Mouse (Mus musculus) G1E-ER4 (cell line): ENCODE measurements around the gene S100z. TPM values are rescaled to one million over a fixed set of nuclear protein-coding genes. Genes with fewer than 3 reads are reported as not detected.

Experiments
- GATA1 ChIP-seq: IDR thresholded peaks from one replicate; pipeline ENCODE4 v1.8.0; 2012; ENCODE audit warnings: low read length, inconsistent platforms
- polyA plus RNA-seq: library from polyadenylated mRNA; stranded (reverse); fragments of >175 nt; gene quantifications from 2 replicates; pipeline ENCODE4 v1.2.3, GENCODE M21; 2012

The S100z gene
- polyA plus RNA-seq, 1 experiment = not detected

DNA sequence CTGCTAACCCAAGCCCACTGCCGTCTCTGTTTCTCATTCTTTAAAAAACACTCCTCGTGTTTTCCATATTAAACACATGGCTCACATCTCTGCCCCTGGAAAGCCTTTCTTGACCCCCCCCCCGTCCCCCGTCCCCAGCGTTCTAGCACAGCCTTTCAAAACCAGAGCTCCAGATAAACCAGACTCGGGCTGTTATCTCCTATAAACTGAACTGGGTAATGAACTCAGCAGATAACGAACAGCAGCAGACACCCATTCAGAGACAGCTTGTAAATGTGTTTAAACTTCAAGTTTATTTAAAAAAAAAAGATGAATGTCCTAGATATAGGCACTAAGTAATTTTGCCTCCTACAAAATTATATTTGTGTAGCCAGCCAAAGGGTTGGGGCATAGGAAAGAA, 3.4 kb downstream of the S100z start:
- TF ChIP-seq GATA1 = peak; percentile 66

DNA sequence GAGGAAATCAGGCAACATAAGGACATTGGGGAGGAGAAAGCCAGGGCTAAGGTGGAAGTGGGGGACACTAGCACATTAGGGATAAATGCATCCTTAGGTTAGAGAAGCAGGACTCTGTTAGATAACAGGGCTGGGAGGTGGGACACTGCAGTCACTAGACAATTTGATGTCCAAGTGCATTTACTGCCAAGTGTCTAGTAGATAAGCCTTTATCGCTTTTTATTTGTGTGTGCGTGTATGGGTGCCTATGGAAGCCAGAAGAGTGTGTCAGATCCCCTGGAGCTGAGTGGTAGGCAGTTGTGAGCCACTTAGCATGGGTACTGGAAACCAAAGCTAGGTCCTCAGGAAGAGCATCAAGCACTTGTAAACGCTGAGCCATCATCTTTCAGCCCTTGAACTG, 4.2 kb downstream of the S100z start:
- peak; percentile 19 for TF ChIP-seq GATA1

DNA sequence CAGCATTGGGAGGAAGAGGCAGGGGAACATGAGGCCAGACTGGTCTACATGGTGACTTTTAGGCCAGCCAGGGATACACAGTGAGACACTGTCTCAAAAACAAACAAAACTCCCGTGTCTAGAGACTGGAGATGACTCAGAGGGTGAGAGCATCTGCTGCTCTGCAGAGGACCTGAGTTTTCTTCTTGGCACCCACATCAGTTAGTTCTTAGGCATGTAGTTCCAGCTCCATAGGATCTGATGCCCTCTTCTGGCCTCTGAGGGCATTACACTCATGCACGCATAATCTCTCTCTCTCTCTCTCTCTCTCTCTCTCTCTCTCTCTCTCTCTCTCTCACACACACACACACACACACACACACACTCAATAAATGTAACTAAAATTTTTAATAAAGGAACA, 7.6 kb downstream of the S100z start:
- no peak for TF ChIP-seq GATA1

DNA sequence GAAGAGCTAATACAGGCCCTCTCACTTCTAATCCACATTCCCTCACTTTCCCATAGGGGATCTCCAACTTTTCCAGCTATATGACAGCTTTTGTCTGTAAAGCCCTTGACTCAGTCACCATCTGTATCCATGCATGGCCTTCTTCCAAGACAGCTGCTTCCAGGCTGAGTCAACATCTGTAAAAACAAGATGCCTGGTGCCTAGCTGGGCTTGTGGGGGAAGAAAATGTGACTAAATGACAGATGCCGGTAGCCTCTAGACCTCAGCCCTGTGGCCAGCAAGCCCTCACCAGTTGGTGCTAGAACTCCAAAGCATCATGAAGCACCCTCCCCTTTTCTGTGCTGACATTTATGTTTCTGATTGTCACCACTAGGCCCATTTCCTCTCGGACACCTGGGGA, 27.0 kb downstream of the S100z start:
- no peak for TF ChIP-seq GATA1

DNA sequence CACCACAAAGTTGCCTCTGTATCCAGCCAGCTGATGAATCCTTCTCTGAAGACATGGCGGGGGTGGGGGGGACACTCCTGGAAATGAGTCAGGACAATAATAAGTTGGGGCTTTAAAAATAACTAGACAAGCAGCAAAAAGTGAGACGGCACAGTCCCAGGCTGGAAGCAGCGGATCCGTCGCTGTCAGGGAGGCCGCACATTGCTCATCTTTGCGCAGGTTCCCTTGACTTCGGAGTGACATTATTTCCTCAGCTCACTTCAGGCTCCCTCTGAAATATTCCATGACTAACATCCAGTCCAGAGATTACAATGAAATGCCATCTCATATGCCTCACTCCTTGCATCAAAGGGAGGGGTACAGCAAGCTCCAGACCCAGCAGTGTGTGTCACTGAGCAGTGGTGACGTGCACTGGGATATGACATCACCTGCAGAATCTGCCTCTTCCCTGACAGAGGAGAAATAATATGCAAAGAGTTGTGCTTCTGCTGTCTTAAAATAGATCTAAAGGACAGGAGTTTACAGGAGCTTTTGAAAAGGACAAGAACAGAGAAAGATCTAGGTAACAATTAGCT, 27.8 kb downstream of the S100z start:
- TF ChIP-seq GATA1 = no peak

DNA sequence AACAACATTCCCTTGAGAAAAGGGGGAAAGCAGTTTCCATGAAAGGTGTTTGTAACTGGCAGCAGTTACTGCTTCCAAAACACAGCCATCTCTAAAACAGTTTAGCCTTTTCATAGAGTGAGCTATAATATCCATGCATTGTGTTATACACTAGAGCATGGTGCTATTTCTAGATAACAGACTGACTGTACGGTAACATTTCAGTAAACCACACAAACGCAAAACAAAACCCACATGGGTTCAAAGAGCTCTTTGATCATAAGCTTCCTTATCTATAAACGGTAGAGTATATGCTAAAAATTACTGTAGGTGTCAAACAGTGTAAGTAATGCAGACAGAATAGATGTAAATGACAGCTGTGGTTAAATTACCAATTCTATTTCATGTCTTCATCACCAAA, 28.8 kb downstream of the S100z start:
- no peak for TF ChIP-seq GATA1

DNA sequence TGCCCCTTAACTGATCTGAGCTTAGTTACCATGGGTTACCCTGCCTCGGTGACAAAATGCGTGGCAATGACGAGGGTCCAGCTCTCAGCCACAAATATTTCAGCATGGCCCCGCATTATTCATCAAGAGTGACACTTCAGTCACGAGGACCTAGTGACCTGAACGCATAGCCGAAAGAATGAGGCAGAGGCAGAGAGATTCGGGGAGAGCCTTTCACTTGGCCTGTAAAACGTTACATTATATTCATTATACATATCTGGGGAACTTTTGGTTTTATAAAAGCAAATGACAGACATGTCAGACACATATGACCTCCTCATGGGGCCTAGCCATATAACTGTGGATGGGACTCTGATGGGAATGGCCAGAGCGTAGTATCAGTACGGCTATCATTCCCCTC, 33.7 kb downstream of the S100z start, which contains the start of gene Crhbp:
Crhbp (minus strand) TSS at position 101 of the 400 bp plus-strand sequence.
- no peak for TF ChIP-seq GATA1

DNA sequence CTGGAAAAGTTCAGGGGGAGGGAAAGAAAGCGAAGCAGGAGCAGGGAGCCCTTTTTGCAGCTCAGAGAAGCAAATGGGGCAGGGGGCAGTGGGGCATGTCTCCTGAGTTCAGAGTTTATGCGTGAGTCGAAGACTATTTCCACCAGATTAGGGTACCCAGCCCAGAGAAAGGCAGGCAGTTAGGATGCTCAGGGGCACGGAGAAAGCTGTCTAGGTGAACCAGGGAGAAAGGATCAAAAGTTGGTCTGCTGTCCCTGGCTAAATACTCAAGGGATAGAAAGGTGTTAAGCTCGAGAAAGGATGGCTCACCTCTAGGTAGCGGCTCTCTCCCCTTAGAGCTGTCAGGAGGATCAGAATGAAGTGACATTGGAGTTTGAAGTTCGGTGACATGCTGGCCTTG, 34.2 kb downstream of the S100z start:
- TF ChIP-seq GATA1 = no peak

DNA sequence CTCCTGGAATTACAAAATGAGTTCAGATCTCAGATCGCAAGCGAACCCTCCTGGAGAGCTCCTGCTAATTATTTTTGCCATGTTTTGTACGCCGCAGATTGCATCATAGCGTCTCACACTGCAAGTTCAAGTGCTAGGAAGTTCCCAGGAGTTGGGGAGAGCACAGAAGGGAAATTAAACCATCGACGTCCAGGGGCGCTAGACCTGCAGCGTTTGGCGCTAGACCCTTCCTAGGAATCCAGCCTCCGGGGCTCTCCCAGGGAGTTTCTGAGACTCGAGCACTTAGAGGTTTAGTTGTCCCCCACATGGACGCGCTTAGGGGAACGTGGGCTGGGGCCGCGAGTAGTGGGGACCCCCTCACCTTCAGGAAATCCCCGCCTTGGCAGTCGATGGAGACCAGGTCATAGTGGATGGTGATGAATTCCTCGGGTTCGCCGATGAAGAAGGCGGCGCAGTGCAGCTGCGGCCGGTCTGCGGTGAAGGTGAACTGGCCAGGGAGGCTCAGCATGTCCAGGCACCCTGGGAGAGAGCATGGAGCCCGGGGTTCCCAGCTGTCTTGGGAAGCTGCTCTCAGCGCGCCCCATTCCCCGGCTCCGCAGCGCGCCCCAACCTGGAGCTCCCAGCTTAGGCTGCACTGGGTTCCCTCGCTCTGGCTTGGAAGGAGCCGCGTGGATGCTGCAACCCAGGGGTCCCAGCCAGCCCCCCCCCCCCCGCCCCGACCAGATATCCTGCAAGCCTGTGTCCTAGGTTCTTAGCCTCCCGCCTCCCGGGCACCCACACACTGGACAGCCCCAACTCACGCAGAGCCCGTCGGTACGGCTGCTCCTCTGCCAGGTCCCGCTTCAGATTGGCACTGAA, 34.9 kb downstream of the S100z start:
- no peak for TF ChIP-seq GATA1

DNA sequence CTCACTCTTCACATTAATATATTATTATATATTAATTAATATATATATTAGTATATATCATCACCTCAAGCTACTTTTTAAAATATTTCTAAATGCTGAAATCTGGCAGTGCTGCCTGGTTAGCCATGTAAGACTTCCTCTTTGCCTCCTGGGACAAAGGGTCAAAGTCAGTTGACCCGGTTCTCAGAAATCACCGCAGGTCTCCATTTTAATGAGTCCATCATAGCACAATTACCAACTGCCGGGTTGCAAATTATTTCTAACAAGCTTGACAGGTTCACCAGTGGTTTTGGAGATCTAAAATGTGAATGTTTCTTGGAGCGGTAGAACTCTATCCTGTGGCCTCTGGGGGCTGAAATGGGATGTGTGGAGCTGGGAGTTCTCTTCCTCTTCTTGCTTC, 35.6 kb downstream of the S100z start:
- no peak for TF ChIP-seq GATA1

DNA sequence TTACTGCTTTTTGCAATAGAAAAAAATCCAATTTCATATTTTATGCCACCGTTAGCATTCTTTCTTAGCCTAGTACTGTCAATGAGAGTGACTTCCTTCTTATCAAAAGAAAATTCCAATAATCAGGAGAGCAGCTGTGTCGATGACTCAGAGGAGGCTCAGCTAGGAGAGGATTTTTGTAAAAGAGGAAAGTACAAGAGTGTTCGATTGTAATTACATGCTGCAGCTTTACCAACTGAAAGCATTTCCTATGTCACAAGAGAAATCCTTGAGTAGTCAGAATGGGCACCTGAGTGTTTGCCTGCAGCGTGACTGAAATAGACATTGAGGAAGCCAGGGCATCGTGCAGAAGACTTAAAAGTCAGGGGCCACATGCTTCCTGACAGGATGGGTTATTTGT, 39.0 kb downstream of the S100z start:
- TF ChIP-seq GATA1 = no peak

DNA sequence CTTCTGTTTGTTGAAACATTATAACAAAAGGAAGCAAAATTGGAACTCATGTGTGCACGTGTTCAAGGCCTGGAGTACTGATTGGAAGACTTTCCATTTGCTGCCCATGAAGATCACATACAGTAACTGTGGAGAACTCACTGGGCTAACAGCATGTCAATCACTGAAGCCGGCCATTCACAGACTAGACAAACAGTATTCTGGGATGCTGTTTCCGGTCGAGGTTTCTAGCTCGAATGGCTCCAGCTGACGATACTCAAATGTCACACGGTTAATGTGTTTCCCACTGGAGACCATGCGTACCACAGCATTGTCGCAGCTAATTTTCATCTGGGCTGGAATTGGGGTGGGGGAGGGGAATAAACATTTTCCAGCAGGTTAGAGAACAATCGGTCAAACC, 46.8 kb downstream of the S100z start:
- TF ChIP-seq GATA1 = no peak

DNA sequence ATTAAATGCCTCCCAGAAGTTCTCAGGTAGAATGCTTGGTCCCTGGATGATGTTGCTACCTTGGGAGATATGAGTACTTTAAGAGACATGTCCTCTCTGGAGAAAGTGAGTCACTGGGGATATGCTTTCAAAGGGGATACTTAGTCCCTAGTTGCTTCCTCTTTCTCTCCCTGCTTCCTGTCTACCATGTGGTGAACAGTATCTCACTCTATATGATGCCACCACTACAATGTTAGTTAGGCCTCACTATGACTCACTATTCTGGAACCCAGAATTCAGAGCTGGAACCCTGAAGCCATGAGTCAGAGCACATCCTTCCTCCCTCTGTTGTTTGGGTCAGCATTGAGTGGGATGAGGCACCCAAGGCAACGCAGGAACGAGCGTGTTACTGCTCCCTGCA, 51.0 kb downstream of the S100z start:
- no peak for TF ChIP-seq GATA1

Other genes starting within 250 kb of the S100z start
- not detected in 2 replicates for gene Pde8b, start 228.4 kb downstream of the S100z start, polyA plus RNA-seq
- not detected in 2 replicates for gene Zbed3, start 155.1 kb downstream of the S100z start, polyA plus RNA-seq
- gene Aggf1, start 103.4 kb downstream of the S100z start, polyA plus RNA-seq = 25.2 and 27.8 TPM in 2 replicates
- not detected in 2 replicates for gene Crhbp, start 33.8 kb downstream of the S100z start, polyA plus RNA-seq
- not detected in 2 replicates for gene F2rl1, start 46.5 kb upstream of the S100z start, polyA plus RNA-seq
- 0.03 TPM in 1 of 2 replicates, not detected in the other for gene F2r, start 139.8 kb upstream of the S100z start, polyA plus RNA-seq
- gene F2rl2, start 218.1 kb upstream of the S100z start, polyA plus RNA-seq = 0.05 TPM in 1 of 2 replicates, not detected in the other